Mouse (Mus musculus) frontal cortex, postnatal 14 days (tissue): ENCODE measurements at regions not wholly inside any gene's neighbourhood (a gene's known extent, or its start where the extent isn't known, plus 50 kb on each side); places are given as distances from the start of the nearest gene placed in this dataset.

Experiments used
- DNase-seq, 2 experiments: peaks; one replicate each; pipeline ENCODE4 v3.0.0; 2022; ENCODE audit warnings: low spot score in 2 of 2

GRCm38 (mm10) chr8:92427801-92428200 is 70.4 kb downstream of the Irx5 start:
- DNase-seq, result peak; percentile 18 to 20

- no peak for DNase-seq
These were observed 79.7 kb downstream of the Irx5 start for GRCm38 (mm10) chr8:92437075-92437663.

DNA sequence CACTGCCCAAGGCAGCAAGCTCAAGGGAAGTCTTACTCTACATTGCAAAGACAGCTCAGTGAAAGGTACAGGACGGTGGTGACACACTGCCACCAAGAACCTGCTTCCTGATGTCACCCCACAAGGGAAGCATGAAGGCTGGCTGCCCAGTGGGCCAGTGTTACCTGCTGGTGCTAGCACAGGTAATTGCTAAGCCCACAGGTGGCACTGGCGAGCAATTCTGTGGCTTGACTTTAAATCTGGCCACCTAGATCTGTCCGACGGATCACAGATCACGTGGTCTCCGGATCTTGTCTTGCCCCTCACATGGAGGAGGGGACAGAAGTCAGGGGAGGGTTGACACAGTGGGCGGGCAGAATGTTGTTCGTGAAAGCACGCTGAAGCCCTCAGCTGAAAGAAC is 80.9 kb downstream of the Irx5 start:
- DNase-seq, result no peak

- no peak for DNase-seq
These were observed 82.5 kb downstream of the Irx5 start for GRCm38 (mm10) chr8:92439713-92440436.

GRCm38 (mm10) chr8:92442086-92442485 is 84.7 kb downstream of the Irx5 start:
- DNase-seq, result no peak

DNA sequence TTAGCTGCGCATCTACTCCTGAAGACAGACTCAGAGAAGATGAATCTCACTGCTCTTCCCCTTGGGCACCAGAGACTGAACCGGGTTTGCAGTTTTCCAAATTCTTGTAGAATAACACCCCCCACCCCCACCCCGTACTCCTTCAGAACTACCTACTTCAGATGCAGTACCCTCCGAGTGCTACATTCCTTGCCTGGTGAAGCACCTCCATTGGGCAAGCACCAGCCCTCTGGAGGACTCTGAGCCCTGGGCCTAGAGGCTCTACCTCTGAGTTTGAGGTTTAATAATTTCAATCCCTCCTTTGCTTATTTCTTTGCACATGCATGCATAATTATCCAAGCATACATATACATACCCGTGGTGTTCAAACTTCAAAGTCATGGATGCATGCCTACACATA is 101.9 kb downstream of the Irx5 start:
- DNase-seq, result no peak

GRCm38 (mm10) chr8:92460129-92460953 is 102.9 kb downstream of the Irx5 start:
- peak in 1 of 2 experiments; percentile 21 for DNase-seq

GRCm38 (mm10) chr8:92469141-92470000 is 111.9 kb downstream of the Irx5 start:
- DNase-seq, result no peak

DNA sequence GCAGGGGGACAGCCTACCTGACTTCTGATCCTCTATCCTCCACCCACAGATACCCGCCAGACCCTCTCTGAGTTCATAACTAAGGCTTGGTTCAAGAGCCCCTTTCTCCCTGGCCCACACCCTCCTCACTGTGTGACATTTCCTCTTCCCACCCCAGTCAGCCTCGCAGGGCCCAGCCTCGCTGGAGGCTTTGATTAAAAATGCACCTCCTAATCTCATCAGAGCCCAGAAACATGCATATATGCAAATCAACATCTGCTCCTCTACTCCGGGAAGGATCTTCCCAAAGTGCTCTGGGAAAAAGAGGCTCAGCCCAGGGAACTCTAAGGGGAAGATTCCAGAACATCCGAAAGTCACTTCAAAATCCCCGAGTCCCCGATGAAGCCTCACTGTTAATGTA is 114.8 kb downstream of the Irx5 start:
- DNase-seq, result no peak

DNA sequence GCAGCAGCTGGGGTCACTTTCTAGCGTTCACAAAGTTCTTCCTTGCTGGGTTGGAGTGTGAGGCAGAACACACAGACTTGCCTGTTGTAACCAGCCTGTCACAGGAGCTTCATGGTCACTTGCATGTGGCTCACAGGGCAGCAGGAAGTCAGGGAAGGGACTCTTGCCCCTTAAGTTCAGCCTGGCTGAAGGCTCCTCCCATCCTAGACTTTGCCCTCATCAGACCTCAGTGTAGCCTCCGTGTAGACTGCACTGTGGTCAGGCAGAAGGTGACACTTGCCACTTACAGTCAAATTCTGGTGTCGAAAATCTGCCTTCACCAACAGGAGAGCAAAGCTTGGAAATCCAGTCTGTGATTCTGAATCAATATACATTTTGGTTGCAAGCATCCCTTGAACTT is 115.4 kb downstream of the Irx5 start:
- DNase-seq, result no peak

- DNase-seq, result no peak
These were observed 125.0 kb downstream of the Irx5 start for GRCm38 (mm10) chr8:92482393-92482792.

DNA sequence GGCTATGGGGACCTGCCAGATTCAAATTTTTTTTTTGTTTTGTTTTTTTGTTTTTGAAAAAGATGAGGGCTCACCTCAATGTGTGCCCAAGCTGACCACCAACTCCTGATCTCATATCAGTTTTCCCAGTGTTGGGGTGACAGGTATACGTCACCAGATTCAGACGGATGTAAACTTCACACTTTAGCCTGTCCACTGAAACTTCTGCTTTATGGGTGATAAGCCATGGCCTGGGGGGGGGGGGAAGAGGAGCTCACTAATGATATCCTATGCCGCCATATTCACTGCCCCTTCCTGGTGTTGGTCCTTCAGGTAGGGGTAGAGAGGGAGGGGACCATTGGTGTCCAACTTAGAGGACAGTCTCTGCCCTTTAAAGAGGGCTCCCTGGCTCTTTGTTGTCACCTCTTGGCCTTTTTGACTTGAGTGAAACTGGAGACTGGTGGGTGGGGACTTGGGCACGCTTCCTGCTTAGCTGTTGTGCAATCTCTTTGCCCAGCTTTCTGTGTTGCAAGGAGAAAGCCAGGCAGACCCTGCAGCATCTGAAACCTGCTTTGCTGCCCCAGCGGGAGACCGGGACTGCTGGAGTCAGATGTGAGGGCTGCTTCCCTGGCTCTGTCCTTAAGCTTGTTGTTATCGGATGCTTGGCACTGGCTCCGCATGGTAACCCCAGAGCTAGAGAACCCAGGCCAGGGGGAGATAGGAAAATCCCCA is 125.8 kb downstream of the Irx5 start:
- DNase-seq, result no peak

DNA sequence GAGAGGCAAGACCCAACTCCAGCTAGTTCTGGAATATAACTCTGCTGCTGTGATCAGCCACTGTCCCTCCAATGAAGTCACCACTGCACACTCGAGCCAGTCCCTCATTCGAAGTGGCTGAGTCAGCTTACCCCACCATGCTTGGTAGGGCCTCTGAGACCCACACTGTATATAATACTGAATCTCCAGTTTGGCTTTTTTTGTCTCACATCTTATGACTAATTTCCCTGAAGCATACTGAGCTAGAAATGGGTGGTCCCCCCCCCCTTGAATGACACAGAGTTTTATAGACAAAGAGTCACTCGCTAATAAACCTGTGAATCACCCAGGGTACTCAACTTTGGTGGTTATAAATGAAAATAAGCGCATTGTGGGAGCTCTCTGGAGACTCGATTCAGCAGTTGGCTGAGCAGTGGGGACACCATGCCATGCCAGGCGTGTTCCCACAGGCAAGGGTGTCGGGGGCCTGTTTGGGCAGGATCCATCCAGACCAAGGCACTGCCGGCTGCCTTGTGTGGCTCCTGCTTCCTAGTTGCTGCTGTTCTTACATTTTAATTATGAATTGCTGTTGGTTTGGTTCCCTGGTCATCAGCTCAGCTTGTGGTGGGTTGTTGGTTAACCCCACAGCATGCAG is 131.2 kb downstream of the Irx5 start:
- DNase-seq, result no peak

DNA sequence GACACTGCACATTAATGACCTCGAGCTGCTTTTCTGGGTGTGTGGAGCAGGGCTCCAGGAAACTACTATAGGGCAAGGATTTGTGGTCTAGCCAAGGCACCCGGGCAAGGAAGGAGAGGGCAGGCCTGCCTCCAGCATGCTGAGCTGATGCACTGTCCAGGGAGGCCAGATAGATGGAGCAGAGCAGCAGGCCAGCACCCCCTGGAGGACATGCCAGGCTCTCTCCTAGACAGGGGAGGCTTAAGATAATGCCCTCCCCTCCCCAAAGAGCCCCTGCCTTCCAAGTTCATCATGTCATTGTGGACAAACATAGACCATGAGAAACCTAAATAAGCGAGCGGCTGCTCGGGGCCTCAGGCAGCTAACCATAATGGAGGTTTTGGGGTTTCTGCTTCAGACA is 134.1 kb downstream of the Irx5 start:
- DNase-seq, result no peak

GRCm38 (mm10) chr8:92493403-92493802 is 136.0 kb downstream of the Irx5 start:
- no peak for DNase-seq

- DNase-seq, result no peak
These were observed 148.3 kb downstream of the Irx5 start for GRCm38 (mm10) chr8:92505552-92506281.

- DNase-seq, result no peak
These were observed 149.0 kb downstream of the Irx5 start for GRCm38 (mm10) chr8:92506436-92506835.

DNA sequence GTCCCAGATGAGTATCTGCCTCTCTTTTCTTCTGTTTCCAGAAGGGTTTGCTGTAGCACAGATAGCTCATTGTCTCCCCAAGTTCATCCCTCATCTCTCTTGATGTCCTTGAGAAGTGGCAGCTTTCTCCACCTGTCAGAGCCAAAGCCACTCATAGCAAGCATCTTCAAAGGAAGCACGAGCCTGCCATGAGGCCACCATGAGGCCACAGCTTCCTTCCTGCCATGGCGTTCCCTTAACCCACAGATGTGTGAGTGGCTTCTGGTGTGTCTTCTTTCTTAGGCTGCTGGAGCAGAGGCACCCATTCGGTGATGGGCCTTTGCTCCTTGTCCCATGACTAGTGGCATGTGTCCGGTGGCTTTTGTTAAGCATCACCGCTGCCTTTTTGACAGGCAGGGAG is 149.5 kb downstream of the Irx5 start:
- DNase-seq, result no peak

DNA sequence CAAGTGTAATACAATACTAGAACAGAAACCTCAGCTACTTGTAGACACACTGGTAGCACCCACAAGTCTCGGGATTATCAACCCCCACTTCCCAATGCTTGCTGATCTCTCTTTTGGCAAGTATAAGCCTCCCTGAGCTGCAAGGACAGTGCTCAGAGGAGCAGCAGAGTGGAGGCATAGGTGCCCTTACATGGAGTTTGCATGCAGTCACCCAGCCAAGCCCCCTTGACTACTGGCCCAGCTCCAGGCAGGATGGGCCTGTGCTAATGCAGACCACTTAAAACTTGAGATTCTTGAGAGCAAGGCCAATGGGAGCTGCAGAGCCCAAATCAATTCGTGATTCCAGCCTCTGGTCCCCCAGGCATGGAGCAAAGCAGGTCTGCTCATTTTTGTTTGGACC is 158.0 kb downstream of the Irx5 start:
- DNase-seq, result no peak

- DNase-seq, result no peak
These were observed 156.1 kb upstream of the Irx6 start for GRCm38 (mm10) chr8:92518031-92518430.
